Mouse (Mus musculus) C2C12 (cell line): ENCODE results near the gene Zmym6. TPM values are rescaled to one million over a fixed set of nuclear protein-coding genes. Genes with fewer than 3 reads are reported as not detected.
"Not testable (repeated sequence)": the region's sequence is repeated elsewhere in the genome, so short reads cannot be mapped to it uniquely, and the experiment has no call there.

Source experiments
- H3K27me3 ChIP-seq: one replicate; pipeline ENCODE4 v1.6.1; 2011; ENCODE audit not compliant: control insufficient read depth, insufficient read depth, insufficient read length
- H3K36me3 ChIP-seq: one replicate; pipeline ENCODE4 v1.6.1; 2011; ENCODE audit not compliant: control insufficient read depth, insufficient read depth
- H3K4me3 ChIP-seq: one replicate; pipeline ENCODE4 v1.5.1; 2011; ENCODE audit warnings: mild to moderate bottlenecking, control low read depth; ENCODE audit not compliant: poor library complexity, insufficient read depth, severe bottlenecking
- H3K79me2 ChIP-seq: one replicate; pipeline ENCODE4 v1.6.1; 2011; ENCODE audit not compliant: control insufficient read depth, insufficient read depth
- H3K79me3 ChIP-seq: one replicate; pipeline ENCODE4 v1.6.1; 2011; ENCODE audit warnings: low read depth, control low read depth
- H3ac ChIP-seq: one replicate; pipeline ENCODE3; 2011; ENCODE audit warnings: low read depth; ENCODE audit not compliant: control insufficient read depth, insufficient read length
- CEBPB ChIP-seq: IDR thresholded peaks from one replicate; pipeline ENCODE4 v1.6.1; 2011; ENCODE audit warnings: low read depth, mild to moderate bottlenecking, control low read depth, moderate library complexity
- CTCF ChIP-seq: IDR thresholded peaks from one replicate; pipeline ENCODE4 v1.5.1; 2011; ENCODE audit not compliant: control insufficient read depth, insufficient read depth, insufficient read length
- FOSL1 ChIP-seq: IDR thresholded peaks from one replicate; pipeline ENCODE4 v1.8.0; 2011; ENCODE audit warnings: mild to moderate bottlenecking, low read length; ENCODE audit not compliant: poor library complexity, insufficient read depth, severe bottlenecking
- MAX ChIP-seq: IDR thresholded peaks from one replicate; pipeline ENCODE4 v1.6.1; 2011; ENCODE audit warnings: mild to moderate bottlenecking, control low read depth
- MYOD1 ChIP-seq: IDR thresholded peaks from one replicate; pipeline ENCODE4 v1.6.1; 2011; ENCODE audit warnings: low read depth; ENCODE audit not compliant: control insufficient read depth, insufficient read length
- MYOG ChIP-seq: IDR thresholded peaks from one replicate; pipeline ENCODE4 v1.6.1; 2011; ENCODE audit not compliant: control insufficient read depth, insufficient read length; ENCODE audit errors: extremely low read depth
- USF1 ChIP-seq: IDR thresholded peaks from one replicate; pipeline ENCODE4 v1.6.1; 2011; ENCODE audit warnings: low read depth, mild to moderate bottlenecking, control low read depth, moderate library complexity
- polyA plus RNA-seq: library from polyadenylated mRNA; unstranded; fragments of >200 nt; fragmentation: generic; extraction: Trizol; gene quantifications from one replicate; pipeline ENCODE4 v1.2.1, GENCODE M21; 2012; ENCODE audit warnings: missing spikeins

Zmym6 gene
- polyA plus RNA-seq, 1 experiment = not detected

DNA sequence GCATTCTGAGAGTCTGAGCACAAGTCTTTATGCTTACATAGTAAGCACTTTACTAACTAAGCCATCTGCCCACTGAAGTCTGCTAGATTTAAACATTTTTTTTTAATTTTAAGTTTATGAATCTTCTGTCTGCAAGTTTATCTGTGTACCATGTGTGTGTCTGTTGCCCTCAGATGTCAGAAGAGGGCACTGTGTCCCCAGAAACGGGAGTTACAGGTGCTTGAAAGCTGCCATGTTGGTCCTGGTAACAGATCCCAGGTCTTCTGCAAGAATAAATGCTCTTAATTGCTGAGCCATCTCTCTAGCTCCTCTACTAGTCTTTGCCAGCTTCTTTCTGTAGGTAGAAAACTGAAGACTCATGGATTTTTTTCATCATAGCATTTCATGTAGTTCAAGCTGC, 2.3 kb upstream of the Zmym6 start:
- Histone ChIP-seq H3K27me3 (peaks cover 5% of the 10 kb centered on the region), H3K4me3 (no peak overlapping the region), H3K36me3 (no peaks in the 10 kb centered on the region), H3ac (no peak overlapping the region), H3K79me3 (no peaks in the 10 kb centered on the region), H3K79me2 (no peaks in the 10 kb centered on the region)
- TF ChIP-seq FOSL1 (no peak), MAX (no peak), CTCF (no peak), MYOG (no peak), USF1 (no peak), CEBPB (no peak), MYOD1 (no peak)

DNA sequence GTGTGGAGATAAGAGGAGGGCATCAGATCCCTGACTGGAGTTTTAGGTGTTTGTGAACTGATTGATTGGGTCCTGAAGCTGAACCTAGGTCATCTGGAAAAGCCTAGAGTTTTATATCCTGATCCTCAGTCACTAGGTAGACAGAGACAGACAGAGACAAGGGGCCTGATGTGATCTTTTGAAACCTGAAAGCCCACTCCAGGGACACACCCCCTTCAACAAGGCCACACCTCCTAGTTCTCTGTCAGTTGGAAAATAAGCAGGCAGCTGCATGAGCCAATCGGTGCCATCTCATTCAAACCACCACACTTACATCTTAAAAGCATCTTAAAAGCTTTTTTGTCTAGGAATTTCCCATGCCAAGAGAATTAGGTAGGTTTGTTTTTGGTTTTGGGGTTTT, 3.6 kb downstream of the Zmym6 start:
- TF ChIP-seq MYOD1 (no peak), CTCF (no peak), FOSL1 (no peak), CEBPB (no peak), MAX (no peak), USF1 (no peak), MYOG (no peak)
- Histone ChIP-seq H3K36me3 (no peaks in the 10 kb centered on the region), H3ac (no peak overlapping the region), H3K27me3 (peaks cover 5% of the 10 kb centered on the region), H3K79me3 (no peaks in the 10 kb centered on the region), H3K79me2 (no peaks in the 10 kb centered on the region), H3K4me3 (no peak overlapping the region)

DNA sequence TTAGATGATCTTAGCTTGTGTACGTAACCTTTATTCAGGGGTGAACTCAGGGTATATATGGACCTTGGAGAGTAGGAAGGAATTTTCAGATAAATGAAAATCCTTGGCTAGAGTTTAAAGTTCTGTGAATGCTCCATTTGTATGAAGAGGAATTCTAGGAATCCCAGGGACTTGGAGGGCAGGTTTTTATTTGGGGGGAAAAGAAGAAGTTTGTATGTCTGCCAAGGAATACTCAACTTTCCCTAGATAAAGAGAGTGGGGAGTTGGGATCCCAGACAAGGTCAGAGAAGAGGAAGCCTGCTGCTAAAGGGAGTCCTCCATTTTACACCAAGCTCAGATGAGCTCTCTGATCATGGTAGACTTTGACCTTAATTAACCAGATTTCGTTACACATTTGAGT, 5.9 kb downstream of the Zmym6 start:
- no peaks in the 10 kb centered on the region for H3K79me2 ChIP-seq
- H3K4me3 ChIP-seq = no peak overlapping the region
- H3K79me3 ChIP-seq = no peaks in the 10 kb centered on the region
- TF ChIP-seq MAX (no peak), FOSL1 (no peak), USF1 (no peak), CEBPB (no peak), MYOG (no peak), MYOD1 (no peak), CTCF (no peak)
- no peaks in the 10 kb centered on the region for H3K36me3 ChIP-seq
- H3ac ChIP-seq = no peak overlapping the region
- no peaks in the 10 kb centered on the region for H3K27me3 ChIP-seq

- Histone ChIP-seq H3K4me3 (no peak overlapping the region), H3K79me2 (no peaks in the 10 kb centered on the region), H3K36me3 (no peaks in the 10 kb centered on the region), H3K27me3 (no peaks in the 10 kb centered on the region), H3K79me3 (no peaks in the 10 kb centered on the region), H3ac (no peak overlapping the region)
- TF ChIP-seq CTCF (no peak), CEBPB (no peak), MYOG (no peak), FOSL1 (no peak), MAX (no peak), MYOD1 (no peak)
These were observed 8.6 kb downstream of the Zmym6 start for GRCm38 (mm10) chr4:127085761-127086160.

DNA sequence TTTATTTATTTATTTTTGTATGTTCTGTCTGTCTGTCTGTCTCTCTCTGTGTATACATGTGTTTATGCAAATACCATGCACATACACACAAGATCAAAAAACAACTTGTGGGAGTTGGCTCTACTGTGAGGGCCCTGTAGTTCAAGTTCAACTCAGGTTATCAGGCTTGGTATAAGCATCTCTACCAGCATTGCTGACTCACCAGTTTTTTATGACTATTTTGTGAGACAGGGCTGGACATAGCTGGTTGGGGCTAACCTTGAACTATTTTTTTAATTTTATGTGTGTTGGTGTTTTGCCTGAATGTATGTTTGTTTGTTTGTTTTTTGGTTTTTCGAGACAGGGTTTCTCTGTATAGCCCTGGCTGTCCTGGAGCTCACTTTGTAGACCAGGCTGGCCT, 14.0 kb downstream of the Zmym6 start:
- H3ac ChIP-seq = no peak overlapping the region
- H3K79me3 ChIP-seq = no peaks in the 10 kb centered on the region
- H3K4me3 ChIP-seq = no peak overlapping the region
- H3K36me3 ChIP-seq = no peaks in the 10 kb centered on the region
- H3K27me3 ChIP-seq = peaks cover 7% of the 10 kb centered on the region
- TF ChIP-seq MYOD1 (no peak), USF1 (no peak), CTCF (no peak), MAX (no peak), MYOG (no peak), CEBPB (no peak), FOSL1 (no peak)
- no peaks in the 10 kb centered on the region for H3K79me2 ChIP-seq

- TF ChIP-seq MYOG (no peak), MYOD1 (no peak), FOSL1 (no peak), CTCF (no peak), CEBPB (no peak), USF1 (no peak), MAX (no peak)
- H3K79me3 ChIP-seq = no peaks in the 10 kb centered on the region
- no peak overlapping the region for H3ac ChIP-seq
- no peak overlapping the region for H3K4me3 ChIP-seq
- H3K27me3 ChIP-seq = peaks cover 11% of the 10 kb centered on the region
- no peaks in the 10 kb centered on the region for H3K79me2 ChIP-seq
- H3K36me3 ChIP-seq = no peaks in the 10 kb centered on the region
These were observed 17.9 kb downstream of the Zmym6 start for GRCm38 (mm10) chr4:127095090-127095489.

GRCm38 (mm10) chr4:127099552-127099951, 22.4 kb downstream of the Zmym6 start:
- H3K79me2 ChIP-seq, H3K4me3 ChIP-seq, H3K36me3 ChIP-seq: not testable (repeated sequence)

More at GRCm38 (mm10) chr4:127099552-127099951, 22.4 kb downstream of the Zmym6 start:
- peaks cover 11% of the 10 kb centered on the region for H3K27me3 ChIP-seq
- not testable (repeated sequence) for H3ac ChIP-seq, H3K79me3 ChIP-seq
